Mouse (Mus musculus) kidney, adult 2 months (tissue): Measurements from ENCODE around the gene Acss1.

ENCODE experiments used
- CTCF ChIP-seq: fragments of 200-500 bp; conservative IDR thresholded peaks from 2 replicates; pipeline ENCODE4 v1.5.1; 2011; ENCODE audit warnings: low read depth, mild to moderate bottlenecking, control low read depth, low read length, moderate library complexity, mixed read lengths; ENCODE audit not compliant: insufficient read depth, insufficient read length
- POLR2A ChIP-seq: fragments of 200-500 bp; IDR thresholded peaks from one replicate; pipeline ENCODE4 v1.6.1; 2011; ENCODE audit warnings: low read depth, low read length, control low read depth

GRCm38 (mm10) chr2:150669454-150670045 lies 1.2 kb upstream of the Acss1 start:
- no peak for TF ChIP-seq POLR2A
- no peak for TF ChIP-seq CTCF
